11 mouse cellular contexts compared by ENCODE assay signal in genomic region chr1:180808831-180809230, GRCm38 (mm10). TPM values are rescaled to one million over a fixed set of nuclear protein-coding genes. Genes with fewer than 3 reads are reported as not detected.
DNase-seq lines count a peak whose midpoint lies in the region; ATAC-seq and TF ChIP-seq lines count a peak whose summit lies in the region.
"Had no signal": no experiment of that assay in that cellular context is flagged by ENCODE, and none has a peak within 500 bp of the region (broad histone marks: within the 10 kb centered on the region; RNA-seq: fewer than 3 reads in every experiment).

No protein-coding gene starts in this region.

- 11% methylated on average over 5 of the region's 5 CpGs for WGBS in cerebellum, adult 2 months
- WGBS in hindbrain, embryonic 12.5 days: 76% methylated on average over 5 of the region's 5 CpGs
- 81% methylated on average over 5 of the region's 5 CpGs for WGBS in hindbrain, embryonic 11.5 days
- 63% methylated on average over 5 of the region's 5 CpGs for WGBS in midbrain, embryonic 16.5 days
- 89% methylated on average over 5 of the region's 5 CpGs for WGBS in midbrain, embryonic 11.5 days

- H3K36me3 ChIP-seq in hindbrain, embryonic 12.5 days: peaks cover 67% of the 10 kb centered on the region
- H3K36me3 ChIP-seq in hindbrain, embryonic 11.5 days (ENCODE audit: control insufficient read depth, insufficient read depth, low read length): peaks cover 32% of the 10 kb centered on the region
- H3K36me3 ChIP-seq in midbrain, embryonic 16.5 days (ENCODE audit: control insufficient read depth, insufficient read depth, low read length): peaks cover 33% of the 10 kb centered on the region
- peaks cover 43% of the 10 kb centered on the region for H3K36me3 ChIP-seq in midbrain, embryonic 11.5 days (ENCODE audit: control insufficient read depth, insufficient read depth, low read length)
- H3K36me3 ChIP-seq in myocyte (ENCODE audit: control insufficient read depth, insufficient read depth): peaks cover 68% of the 10 kb centered on the region

- no peak for TF ChIP-seq POLR2A in cerebellum, adult 2 months (IDR thresholded peaks at IDR 0.05; ENCODE audit: borderline replicate concordance, insufficient read depth, low read length)
- no peak for TF ChIP-seq POLR2A in myocyte (IDR thresholded peaks at IDR 0.05; ENCODE audit: insufficient read length, low read depth)

- no peak for ATAC-seq in hindbrain, embryonic 12.5 days (ENCODE audit: low FRiP score)
- no peak for ATAC-seq in hindbrain, embryonic 11.5 days (ENCODE audit: low FRiP score)
- no peak for ATAC-seq in midbrain, embryonic 16.5 days
- no peak for ATAC-seq in midbrain, embryonic 11.5 days (ENCODE audit: low FRiP score)

- no peak overlapping the region for H3ac ChIP-seq in myocyte (ENCODE audit: control insufficient read depth, insufficient read length)

- no peaks in the 10 kb centered on the region for H3K9me3 ChIP-seq in hindbrain, embryonic 12.5 days (replicated peaks)
- no peaks in the 10 kb centered on the region for H3K9me3 ChIP-seq in hindbrain, embryonic 11.5 days (ENCODE audit: control insufficient read depth, low read length)
- no peaks in the 10 kb centered on the region for H3K9me3 ChIP-seq in midbrain, embryonic 16.5 days (replicated peaks; ENCODE audit: control insufficient read depth, low read length, poor library complexity, severe bottlenecking)
- H3K9me3 ChIP-seq in midbrain, embryonic 11.5 days (ENCODE audit: control insufficient read depth, low read length): no peaks in the 10 kb centered on the region

- H3K79me2 ChIP-seq in myocyte (ENCODE audit: control insufficient read depth, insufficient read depth): peaks cover 67% of the 10 kb centered on the region

- DNase-seq in cerebellum, adult 2 months: peak in 1 of 2 experiments; percentile 42
- DNase-seq in cerebellum, adult 11 months: no peak
- no peak for DNase-seq in hindbrain, embryonic 11.5 days (ENCODE audit: low spot score)
- no peak for DNase-seq in midbrain, embryonic 11.5 days (ENCODE audit: low spot score, missing footprints)
- no peak for DNase-seq in urinary bladder, postnatal 14 days (ENCODE audit: low spot score)
- DNase-seq: embryo, embryonic 11 days; heart, postnatal 36 days; kidney, adult 18-20 months had no signal

- no peaks in the 10 kb centered on the region for H3K27me3 ChIP-seq in cerebellum, adult 2 months (ENCODE audit: control insufficient read depth, insufficient read depth, low read length)
- no peaks in the 10 kb centered on the region for H3K27me3 ChIP-seq in hindbrain, embryonic 12.5 days
- H3K27me3 ChIP-seq in hindbrain, embryonic 11.5 days (ENCODE audit: control insufficient read depth, insufficient read depth, low read length): no peaks in the 10 kb centered on the region
- H3K27me3 ChIP-seq in midbrain, embryonic 16.5 days (ENCODE audit: control insufficient read depth, insufficient read depth, low read depth, low read length): no peaks in the 10 kb centered on the region
- H3K27me3 ChIP-seq in midbrain, embryonic 11.5 days (ENCODE audit: control insufficient read depth, insufficient read depth, low read length): no peaks in the 10 kb centered on the region
- H3K27me3 ChIP-seq in myocyte (ENCODE audit: control insufficient read depth, insufficient read depth, insufficient read length): no peaks in the 10 kb centered on the region

- TF ChIP-seq CTCF in cerebellum, adult 2 months (IDR thresholded peaks at IDR 0.05; ENCODE audit: borderline replicate concordance, insufficient read depth, low read depth, low read length): no peak

- peaks cover 17% of the 10 kb centered on the region; the same call in 1 of the 2 replicates for H3K4me1 ChIP-seq in cerebellum, adult 2 months (ENCODE audit: control insufficient read depth, insufficient read depth, low read length)
- H3K4me1 ChIP-seq in hindbrain, embryonic 12.5 days: peaks cover 30% of the 10 kb centered on the region
- 0 out of 2 replicates have a peak, but pooled peaks cover 3% of the 10 kb centered on the region for H3K4me1 ChIP-seq in hindbrain, embryonic 11.5 days (replicated peaks; ENCODE audit: control insufficient read depth, insufficient read depth, low read length)
- H3K4me1 ChIP-seq in midbrain, embryonic 16.5 days (ENCODE audit: control insufficient read depth, insufficient read depth, low read length): peaks cover 28% of the 10 kb centered on the region
- peaks cover 8% of the 10 kb centered on the region for H3K4me1 ChIP-seq in midbrain, embryonic 11.5 days (ENCODE audit: control insufficient read depth, insufficient read depth, low read length)

- peak overlapping the region; percentile 8; the same call in 1 of the 2 replicates for H3K4me2 ChIP-seq in hindbrain, embryonic 12.5 days (replicated peaks)
- H3K4me2 ChIP-seq in hindbrain, embryonic 11.5 days (replicated peaks; ENCODE audit: low read depth, low read length): no peak overlapping the region
- peak overlapping the region; percentile 12; the same call in 1 of the 2 replicates for H3K4me2 ChIP-seq in midbrain, embryonic 16.5 days (ENCODE audit: low read length)
- H3K4me2 ChIP-seq in midbrain, embryonic 11.5 days: no peak overlapping the region
- no peak overlapping the region for H3K4me2 ChIP-seq in myocyte (ENCODE audit: low read depth)

- peak overlapping the region; percentile 49 for H3K4me3 ChIP-seq in cerebellum, adult 2 months (replicated peaks; ENCODE audit: insufficient read depth, low read depth, low read length)
- H3K4me3 ChIP-seq in hindbrain, embryonic 12.5 days: no peak overlapping the region
- H3K4me3 ChIP-seq in hindbrain, embryonic 11.5 days (ENCODE audit: low read depth, low read length): no peak overlapping the region
- no peak overlapping the region for H3K4me3 ChIP-seq in midbrain, embryonic 16.5 days (ENCODE audit: low read depth, low read length)
- no peak overlapping the region for H3K4me3 ChIP-seq in midbrain, embryonic 11.5 days (ENCODE audit: low read depth, low read length)
- no peak overlapping the region for H3K4me3 ChIP-seq in myocyte

- no peak overlapping the region for H3K9ac ChIP-seq in hindbrain, embryonic 12.5 days
- no peak overlapping the region for H3K9ac ChIP-seq in hindbrain, embryonic 11.5 days (ENCODE audit: low read depth, low read length)
- H3K9ac ChIP-seq in midbrain, embryonic 16.5 days (ENCODE audit: low read depth, low read length): no peak overlapping the region
- H3K9ac ChIP-seq in midbrain, embryonic 11.5 days (ENCODE audit: low read length): no peak overlapping the region

- H3K27ac ChIP-seq in cerebellum, adult 2 months (ENCODE audit: insufficient read depth, low read length): no peak overlapping the region
- H3K27ac ChIP-seq in hindbrain, embryonic 12.5 days: no peak overlapping the region
- no peak overlapping the region for H3K27ac ChIP-seq in hindbrain, embryonic 11.5 days (ENCODE audit: low read depth, low read length)
- no peak overlapping the region for H3K27ac ChIP-seq in midbrain, embryonic 16.5 days (ENCODE audit: low read length)
- no peak overlapping the region for H3K27ac ChIP-seq in midbrain, embryonic 11.5 days (ENCODE audit: low read depth, low read length)

TF ChIP-seq in myocyte, 11 proteins besides CTCF, POLR2A, EP300 and RAD21:
- no peak for TF ChIP-seq CEBPB (IDR thresholded peaks at IDR 0.05; ENCODE audit: insufficient read depth, poor library complexity, severe bottlenecking)
- TF ChIP-seq E2F4 (IDR thresholded peaks at IDR 0.05; ENCODE audit: insufficient read depth): no peak
- no peak for TF ChIP-seq USF1 (IDR thresholded peaks at IDR 0.05; ENCODE audit: low read depth)
- peak; percentile 43 for TF ChIP-seq POLR2AphosphoS2 (IDR thresholded peaks at IDR 0.05; ENCODE audit: insufficient read length, low read depth)

RNA-seq across cellular contexts. Expression of gene H3f3a, which starts 4.9 kb away (rescaled TPM):
- polyA plus RNA-seq in cerebellum, adult 2 months (2012; rRNA removed): 463 and 518 TPM in 2 replicates
- 3,274 and 3,635 TPM in 2 replicates for polyA plus RNA-seq in hindbrain, embryonic 12.5 days (2016; fragmentation: Nextera tagmentation; extraction: Ambion mirVana)
- 3,542 and 3,682 TPM in 2 replicates for polyA plus RNA-seq in hindbrain, embryonic 11.5 days (2014; fragmentation: Nextera tagmentation; extraction: Ambion mirVana)
- 2,888 and 3,200 TPM in 2 replicates for polyA plus RNA-seq in midbrain, embryonic 16.5 days (2015; fragmentation: Nextera tagmentation; extraction: Ambion mirVana)
- 3,662 and 3,728 TPM in 2 replicates for polyA plus RNA-seq in midbrain, embryonic 11.5 days (2014; fragmentation: Nextera tagmentation; extraction: Ambion mirVana)
- polyA plus RNA-seq in myocyte (2012; fragmentation: generic; extraction: Trizol): 597 TPM

RNA-seq across cellular contexts. Expression of gene Sde2, which starts 42.1 kb away (rescaled TPM):
- polyA plus RNA-seq in cerebellum, adult 2 months (2012; rRNA removed): 16.8 and 17.7 TPM in 2 replicates
- 35.6 and 39.7 TPM in 2 replicates for polyA plus RNA-seq in hindbrain, embryonic 12.5 days (2016; fragmentation: Nextera tagmentation; extraction: Ambion mirVana)
- 33.8 and 34.7 TPM in 2 replicates for polyA plus RNA-seq in hindbrain, embryonic 11.5 days (2014; fragmentation: Nextera tagmentation; extraction: Ambion mirVana)
- polyA plus RNA-seq in midbrain, embryonic 16.5 days (2015; fragmentation: Nextera tagmentation; extraction: Ambion mirVana): 32.1 and 32.9 TPM in 2 replicates
- polyA plus RNA-seq in midbrain, embryonic 11.5 days (2014; fragmentation: Nextera tagmentation; extraction: Ambion mirVana): 34.1 and 35.1 TPM in 2 replicates
- 15.3 TPM for polyA plus RNA-seq in myocyte (2012; fragmentation: generic; extraction: Trizol)

Comparison
In these comparisons a context has a peak if more than half of its experiments do, and no peak if none do; other contexts are left out.
1. H3K4me2 ChIP-seq: peak in hindbrain, embryonic 12.5 days (single experiment) and midbrain, embryonic 16.5 days (single experiment); none in hindbrain, embryonic 11.5 days (single experiment), midbrain, embryonic 11.5 days (single experiment) and myocyte (single experiment).